Mouse (Mus musculus): ENCODE measurements around the gene 1600002K03Rik. TPM values are rescaled to one million over a fixed set of nuclear protein-coding genes. Genes with fewer than 3 reads are reported as not detected.

Gene 1600002K03Rik
- total and polyA plus RNA-seq, 2 experiments: 5.1 to 10.0 TPM

DNA sequence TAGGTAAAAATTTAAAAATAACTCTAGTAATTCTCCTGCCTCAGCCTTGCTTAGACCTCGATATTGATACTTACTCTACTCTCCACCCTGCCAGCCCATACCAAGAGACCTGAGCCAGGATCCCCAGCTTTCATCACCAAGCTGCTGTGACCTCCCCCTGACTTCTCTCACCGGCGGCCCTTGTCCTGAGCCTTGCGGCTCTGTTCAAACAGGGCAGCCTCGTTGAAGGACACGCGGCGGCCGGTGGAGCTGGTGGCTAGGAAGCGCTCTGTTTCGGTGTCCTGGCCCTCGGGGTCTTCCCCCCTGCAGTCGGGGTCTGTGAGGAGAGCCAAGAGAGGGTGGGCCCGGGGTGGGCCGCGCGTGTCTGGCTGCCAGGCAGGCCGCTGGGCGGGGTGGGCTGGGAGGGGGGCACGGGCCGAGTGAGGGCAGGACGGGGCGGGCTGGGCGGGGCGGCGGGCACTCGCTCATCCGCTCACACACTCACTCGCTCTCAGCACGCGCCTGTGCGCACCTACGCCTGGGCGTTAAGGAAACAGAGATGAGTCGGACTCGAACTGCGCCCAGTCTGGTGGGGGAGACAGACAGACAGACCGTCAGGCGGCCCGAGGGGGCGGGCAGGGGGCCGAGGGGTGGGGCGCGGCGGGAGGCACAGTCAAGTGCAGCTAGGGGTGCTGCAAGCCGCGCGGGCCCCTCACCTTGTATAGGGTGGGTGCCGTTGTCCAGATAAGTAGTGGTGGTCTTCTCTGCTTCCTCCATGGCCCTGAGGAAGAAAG is 36.4 kb upstream of the 1600002K03Rik start:
- peaks cover 17% of the 10 kb centered on the region for H3K4me1 ChIP-seq (ENCODE audit: control insufficient read depth, insufficient read depth, low read length)
- H3K79me2 ChIP-seq (ENCODE audit: control insufficient read depth, insufficient read depth, low read length): peaks cover 6% of the 10 kb centered on the region; the same call in 1 of the 2 replicates
- DNase-seq (ENCODE audit: extremely low read depth, low read depth, low spot score): no peak
- H3K36me3 ChIP-seq (ENCODE audit: control insufficient read depth, insufficient read depth, low read length): no peaks in the 10 kb centered on the region
- no peak overlapping the region for H3K9ac ChIP-seq (ENCODE audit: low read depth, low read length)
- 23% methylated on average over 49 of the region's 49 CpGs for WGBS
- no peaks in the 10 kb centered on the region for H3K27me3 ChIP-seq (ENCODE audit: control insufficient read depth, insufficient read depth, low read length)
- H3K4me3 ChIP-seq (ENCODE audit: insufficient read depth, low read depth, low read length): no peak overlapping the region
- no peak for TF ChIP-seq CTCF (IDR thresholded peaks at IDR 0.05; ENCODE audit: low read depth, low read length)
- no peak for TF ChIP-seq POLR2A (IDR thresholded peaks at IDR 0.05; ENCODE audit: extremely low read depth, insufficient read depth, low read length)
- no peak overlapping the region for H3K27ac ChIP-seq (replicated peaks; ENCODE audit: insufficient read depth, low read depth, low read length)

DNA sequence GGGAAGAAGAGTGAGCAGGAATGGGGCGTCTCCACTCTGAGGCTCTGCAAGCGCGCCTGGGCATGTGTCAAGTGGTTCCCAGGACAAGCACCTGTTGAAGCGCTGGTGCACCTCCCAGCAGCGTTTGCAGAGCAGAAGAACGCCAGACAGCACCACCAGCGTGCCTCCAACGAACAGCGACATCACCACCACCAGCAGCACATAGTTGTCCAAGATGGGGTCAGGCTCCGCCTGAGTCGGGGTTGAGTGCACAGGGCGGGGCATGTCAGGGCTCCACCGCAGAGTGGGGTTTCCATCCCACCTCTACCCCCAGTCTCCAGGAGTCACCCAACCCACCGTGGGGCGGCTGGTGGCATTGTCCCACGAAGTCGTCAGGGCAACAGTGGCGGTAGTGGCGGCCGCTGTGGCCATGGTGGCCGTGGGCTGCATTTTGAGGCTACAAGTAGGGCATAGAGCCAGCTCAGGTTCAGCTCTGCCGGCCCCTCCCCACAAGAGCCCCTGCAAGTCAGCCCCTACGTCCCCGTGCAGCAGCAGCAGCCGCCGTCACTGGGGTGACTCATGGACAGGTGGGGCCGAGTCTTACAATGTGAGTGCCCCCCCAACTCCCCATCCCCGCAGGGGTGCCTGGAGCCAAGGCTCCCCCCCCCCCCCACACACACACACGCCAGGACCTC is 35.7 kb upstream of the 1600002K03Rik start:
- Histone ChIP-seq H3K27ac (replicated peaks; ENCODE audit: insufficient read depth, low read depth, low read length) (no peak overlapping the region), H3K27me3 (ENCODE audit: control insufficient read depth, insufficient read depth, low read length) (no peaks in the 10 kb centered on the region), H3K79me2 (ENCODE audit: control insufficient read depth, insufficient read depth, low read length) (no peaks in the 10 kb centered on the region), H3K4me1 (ENCODE audit: control insufficient read depth, insufficient read depth, low read length) (peaks cover 17% of the 10 kb centered on the region), H3K9ac (ENCODE audit: low read depth, low read length) (no peak overlapping the region; the same call in 1 of the 2 replicates), H3K36me3 (ENCODE audit: control insufficient read depth, insufficient read depth, low read length) (no peaks in the 10 kb centered on the region), H3K4me3 (ENCODE audit: insufficient read depth, low read depth, low read length) (peak overlapping the region; percentile 17; the same call in 1 of the 2 replicates)
- WGBS: 5% methylated on average over 28 of the region's 29 CpGs
- TF ChIP-seq POLR2A (IDR thresholded peaks at IDR 0.05; ENCODE audit: extremely low read depth, insufficient read depth, low read length) (no peak), CTCF (IDR thresholded peaks at IDR 0.05; ENCODE audit: low read depth, low read length) (no peak)
- DNase-seq (ENCODE audit: extremely low read depth, low read depth, low spot score): no peak

DNA sequence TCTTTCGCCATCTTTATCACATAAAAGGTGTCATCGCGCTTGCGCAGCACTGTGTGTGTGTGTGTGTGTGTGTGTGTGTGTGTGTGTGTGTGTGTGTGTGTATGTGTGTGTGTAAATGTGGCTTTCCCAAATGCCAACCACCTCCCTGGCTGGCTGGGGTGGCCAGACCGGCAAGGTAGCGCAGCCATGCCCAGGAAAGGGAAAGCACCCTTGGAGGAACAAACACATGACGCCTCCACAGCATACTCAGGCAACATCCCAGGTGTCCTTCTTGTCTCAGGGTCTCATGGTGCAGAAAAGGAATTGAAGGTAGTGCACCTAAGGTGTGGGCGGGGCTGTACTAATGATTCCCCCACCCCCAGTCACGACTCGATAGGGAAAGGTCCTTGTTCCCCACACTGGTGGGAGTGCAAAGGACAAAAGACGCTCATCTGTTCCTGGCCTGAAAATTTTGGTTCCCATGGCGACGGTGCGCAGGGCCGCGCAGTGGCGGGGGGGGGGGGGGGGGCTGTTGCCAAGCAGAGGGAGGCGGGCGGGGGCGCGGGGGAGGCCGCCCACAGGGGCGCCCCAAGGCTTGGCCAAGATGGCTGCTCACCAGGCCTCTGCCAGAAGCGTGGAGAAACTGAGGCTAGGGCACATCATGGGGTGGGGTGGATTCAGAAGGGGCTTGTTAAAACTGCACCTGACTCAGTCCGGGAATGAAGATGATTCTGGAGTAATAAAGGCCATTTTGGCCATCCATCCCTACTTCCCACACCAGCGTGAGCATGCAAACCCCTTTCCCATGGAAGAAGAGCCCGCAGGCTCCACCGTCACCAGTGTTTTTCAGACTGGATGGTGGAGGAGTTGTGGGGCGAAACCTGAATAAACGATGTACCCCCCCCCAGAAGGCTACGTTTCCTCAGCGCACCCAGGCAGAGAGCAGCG is 34.9 kb upstream of the 1600002K03Rik start:
- Histone ChIP-seq H3K4me1 (ENCODE audit: control insufficient read depth, insufficient read depth, low read length) (peaks cover 17% of the 10 kb centered on the region), H3K27me3 (ENCODE audit: control insufficient read depth, insufficient read depth, low read length) (no peaks in the 10 kb centered on the region), H3K4me3 (ENCODE audit: insufficient read depth, low read depth, low read length) (no peak overlapping the region), H3K36me3 (ENCODE audit: control insufficient read depth, insufficient read depth, low read length) (no peaks in the 10 kb centered on the region), H3K27ac (replicated peaks; ENCODE audit: insufficient read depth, low read depth, low read length) (no peak overlapping the region), H3K79me2 (ENCODE audit: control insufficient read depth, insufficient read depth, low read length) (peaks cover 7% of the 10 kb centered on the region; the same call in 1 of the 2 replicates), H3K9ac (ENCODE audit: low read depth, low read length) (no peak overlapping the region)
- no peak for DNase-seq (ENCODE audit: extremely low read depth, low read depth, low spot score)
- WGBS: 12% methylated on average over 33 of the region's 33 CpGs
- TF ChIP-seq POLR2A (IDR thresholded peaks at IDR 0.05; ENCODE audit: extremely low read depth, insufficient read depth, low read length): no peak
- TF ChIP-seq CTCF (IDR thresholded peaks at IDR 0.05; ENCODE audit: low read depth, low read length): 0 out of 2 replicates have a peak, but pooled peaks have one; percentile 4

DNA sequence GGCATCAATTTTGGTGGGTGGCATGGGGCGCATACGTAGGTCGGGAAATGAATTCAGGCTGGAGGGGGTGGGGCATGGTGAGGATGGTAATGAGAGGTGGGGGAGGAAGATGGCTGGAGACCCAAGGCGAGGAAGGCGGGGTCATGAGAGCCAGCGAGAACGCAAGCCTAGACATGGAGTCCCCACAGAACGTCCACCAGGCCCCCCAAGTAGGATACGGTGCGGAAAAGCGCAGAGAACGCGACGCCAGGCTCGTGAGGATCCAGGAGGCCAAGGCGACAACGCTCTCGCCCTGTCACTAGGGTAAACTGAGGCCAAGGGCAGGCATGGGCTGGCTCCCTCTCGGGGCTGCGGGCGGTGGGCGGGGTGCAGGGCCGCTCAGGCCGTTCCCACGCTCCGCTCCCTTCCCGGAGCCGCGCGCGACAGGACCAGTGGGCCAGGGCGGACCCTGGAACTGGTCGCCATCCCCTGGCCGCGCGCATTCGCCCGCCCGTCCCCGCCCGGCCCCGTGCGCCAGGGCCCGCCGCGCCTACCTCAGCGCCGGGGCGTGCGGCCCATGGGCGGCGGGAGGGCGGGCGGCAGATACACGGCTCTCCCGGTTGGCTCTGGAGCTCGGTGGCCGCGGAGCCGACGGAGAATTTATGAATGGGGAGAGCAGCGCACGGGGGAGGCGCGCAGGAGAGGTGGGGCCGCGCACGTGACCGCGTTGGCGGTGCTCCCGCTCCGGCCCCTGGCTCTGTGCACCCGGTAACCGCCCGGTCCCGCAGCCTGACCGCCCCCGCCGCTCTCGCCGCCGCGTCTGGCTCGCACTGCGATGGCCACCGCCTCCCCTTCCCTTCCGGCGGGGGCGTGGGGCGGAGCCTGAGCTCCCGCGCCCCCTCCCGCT is 33.9 kb upstream of the 1600002K03Rik start, which contains the start of gene Atp5d:
Gene Atp5d, plus strand, starts transcription at position 80 of the 886 bp plus-strand sequence.
- Histone ChIP-seq H3K4me1 (ENCODE audit: control insufficient read depth, insufficient read depth, low read length) (peaks cover 19% of the 10 kb centered on the region), H3K9ac (ENCODE audit: low read depth, low read length) (peak within 1 kb of the TSS; percentile 76), H3K36me3 (ENCODE audit: control insufficient read depth, insufficient read depth, low read length) (peaks cover 2% of the 10 kb centered on the region; the same call in 1 of the 2 replicates), H3K27me3 (ENCODE audit: control insufficient read depth, insufficient read depth, low read length) (no peaks in the 10 kb centered on the region), H3K4me3 (ENCODE audit: insufficient read depth, low read depth, low read length) (peak within 1 kb of the TSS; percentile 53), H3K79me2 (ENCODE audit: control insufficient read depth, insufficient read depth, low read length) (peaks cover 13% of the 10 kb centered on the region), H3K27ac (replicated peaks; ENCODE audit: insufficient read depth, low read depth, low read length) (no peak within 1 kb of the TSS)
- peak; percentile 35 for DNase-seq (ENCODE audit: extremely low read depth, low read depth, low spot score)
- 2% methylated on average over 83 of the region's 94 CpGs for WGBS
- TF ChIP-seq CTCF (IDR thresholded peaks at IDR 0.05; ENCODE audit: low read depth, low read length) (no peak), POLR2A (IDR thresholded peaks at IDR 0.05; ENCODE audit: extremely low read depth, insufficient read depth, low read length) (no peak)

DNA sequence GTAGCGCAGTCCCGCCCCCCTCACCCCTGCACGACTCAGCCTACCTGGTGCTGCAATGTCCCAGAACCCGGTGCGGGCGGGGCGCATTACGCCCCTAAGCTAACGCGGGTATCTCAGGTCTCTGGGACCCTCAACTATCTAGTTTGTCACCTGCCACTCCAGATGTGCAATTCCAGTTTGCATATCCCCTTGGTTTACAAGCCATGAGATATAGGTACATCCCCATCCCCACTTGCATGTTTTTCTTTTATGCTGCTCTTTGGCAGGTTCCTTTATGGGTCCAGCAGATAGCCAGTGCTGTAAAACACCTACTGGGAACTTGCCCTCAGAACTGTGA is 33.3 kb upstream of the 1600002K03Rik start:
- peaks cover 3% of the 10 kb centered on the region; the same call in 1 of the 2 replicates for H3K36me3 ChIP-seq (ENCODE audit: control insufficient read depth, insufficient read depth, low read length)
- H3K27me3 ChIP-seq (ENCODE audit: control insufficient read depth, insufficient read depth, low read length): no peaks in the 10 kb centered on the region
- H3K4me1 ChIP-seq (ENCODE audit: control insufficient read depth, insufficient read depth, low read length): peaks cover 20% of the 10 kb centered on the region
- H3K9ac ChIP-seq (ENCODE audit: low read depth, low read length): peak overlapping the region; percentile 76
- no peak overlapping the region for H3K27ac ChIP-seq (replicated peaks; ENCODE audit: insufficient read depth, low read depth, low read length)
- TF ChIP-seq CTCF (IDR thresholded peaks at IDR 0.05; ENCODE audit: low read depth, low read length) (no peak), POLR2A (IDR thresholded peaks at IDR 0.05; ENCODE audit: extremely low read depth, insufficient read depth, low read length) (no peak)
- no peak for DNase-seq (ENCODE audit: extremely low read depth, low read depth, low spot score)
- WGBS: under 1% methylated on average over 10 of the region's 10 CpGs
- peaks cover 15% of the 10 kb centered on the region for H3K79me2 ChIP-seq (ENCODE audit: control insufficient read depth, insufficient read depth, low read length)
- peak overlapping the region; percentile 53; the same call in 1 of the 2 replicates for H3K4me3 ChIP-seq (ENCODE audit: insufficient read depth, low read depth, low read length)

Data from liver, adult 2 months (tissue).